Mouse (Mus musculus): Measurements from ENCODE around the gene Fam166b. TPM values are rescaled to one million over a fixed set of nuclear protein-coding genes. Genes with fewer than 3 reads are reported as not detected.

Fam166b gene
- polyA plus RNA-seq (2011; ENCODE audit: insufficient read depth, insufficient read length, low replicate concordance, missing spikeins): not detected in 2 replicates

GRCm38 (mm10) chr4:43428946-43429345 is at the start of gene Fam166b:
Fam166b (minus strand) TSS chr4:43429134.
- H3K4me3 ChIP-seq (replicated peaks; ENCODE audit: control insufficient read depth, low read depth, low read length): no peak within 1 kb of the TSS
- no peak within 1 kb of the TSS for H3K27ac ChIP-seq (ENCODE audit: control insufficient read depth, insufficient read depth, low read depth, low read length, poor library complexity)
- no peaks in the 10 kb centered on the region for H3K4me1 ChIP-seq (ENCODE audit: control insufficient read depth, insufficient read depth, low read length)
- 63% methylated on average over 10 of the region's 10 CpGs for WGBS
- TF ChIP-seq CTCF (IDR thresholded peaks at IDR 0.05; ENCODE audit: control insufficient read depth, insufficient read depth, low read length) (no peak), POLR2A (IDR thresholded peaks at IDR 0.05; ENCODE audit: borderline replicate concordance, control insufficient read depth, low read depth, low read length) (no peak)

- WGBS: 9% methylated on average over 8 of the region's 8 CpGs
- peak overlapping the region; percentile 62 for H3K4me3 ChIP-seq (replicated peaks; ENCODE audit: control insufficient read depth, low read depth, low read length)
- peak overlapping the region; percentile 70 for H3K27ac ChIP-seq (ENCODE audit: control insufficient read depth, insufficient read depth, low read depth, low read length, poor library complexity)
- TF ChIP-seq POLR2A (IDR thresholded peaks at IDR 0.05; ENCODE audit: borderline replicate concordance, control insufficient read depth, low read depth, low read length): no peak
- no peak for TF ChIP-seq CTCF (IDR thresholded peaks at IDR 0.05; ENCODE audit: control insufficient read depth, insufficient read depth, low read length)
- no peaks in the 10 kb centered on the region; the same call in 1 of the 2 replicates for H3K4me1 ChIP-seq (ENCODE audit: control insufficient read depth, insufficient read depth, low read length)
Observed at GRCm38 (mm10) chr4:43478534-43478858, 49.6 kb upstream of the Fam166b start.

GRCm38 (mm10) chr4:43477857-43478533 is 49.1 kb upstream of the Fam166b start:
- H3K4me3 ChIP-seq (replicated peaks; ENCODE audit: control insufficient read depth, low read depth, low read length): peak overlapping the region; percentile 62
- no peaks in the 10 kb centered on the region; the same call in 1 of the 2 replicates for H3K4me1 ChIP-seq (ENCODE audit: control insufficient read depth, insufficient read depth, low read length)
- H3K27ac ChIP-seq (ENCODE audit: control insufficient read depth, insufficient read depth, low read depth, low read length, poor library complexity): peak overlapping the region; percentile 70
- 11% methylated on average over 11 of the region's 11 CpGs for WGBS
- TF ChIP-seq CTCF (IDR thresholded peaks at IDR 0.05; ENCODE audit: control insufficient read depth, insufficient read depth, low read length) (peak; percentile 53; the same call in 1 of the 2 replicates), POLR2A (IDR thresholded peaks at IDR 0.05; ENCODE audit: borderline replicate concordance, control insufficient read depth, low read depth, low read length) (peak; percentile 57; the same call in 1 of the 2 replicates)

- H3K27ac ChIP-seq (ENCODE audit: control insufficient read depth, insufficient read depth, low read depth, low read length, poor library complexity): peak overlapping the region; percentile 9; the same call in 1 of the 2 replicates
- 55% methylated on average over 6 of the region's 6 CpGs for WGBS
- no peaks in the 10 kb centered on the region; the same call in 1 of the 2 replicates for H3K4me1 ChIP-seq (ENCODE audit: control insufficient read depth, insufficient read depth, low read length)
- peak; percentile 44 for TF ChIP-seq CTCF (IDR thresholded peaks at IDR 0.05; ENCODE audit: control insufficient read depth, insufficient read depth, low read length)
- no peak for TF ChIP-seq POLR2A (IDR thresholded peaks at IDR 0.05; ENCODE audit: borderline replicate concordance, control insufficient read depth, low read depth, low read length)
- H3K4me3 ChIP-seq (replicated peaks; ENCODE audit: control insufficient read depth, low read depth, low read length): no peak overlapping the region
Observed at GRCm38 (mm10) chr4:43476604-43477003, 47.7 kb upstream of the Fam166b start.

GRCm38 (mm10) chr4:43473636-43474035 is 44.7 kb upstream of the Fam166b start:
- WGBS: 6% methylated on average over 1 of the region's 1 CpGs
- TF ChIP-seq POLR2A (IDR thresholded peaks at IDR 0.05; ENCODE audit: borderline replicate concordance, control insufficient read depth, low read depth, low read length): no peak
- Histone ChIP-seq H3K4me3 (replicated peaks; ENCODE audit: control insufficient read depth, low read depth, low read length) (no peak overlapping the region), H3K4me1 (ENCODE audit: control insufficient read depth, insufficient read depth, low read length) (no peaks in the 10 kb centered on the region; the same call in 1 of the 2 replicates), H3K27ac (ENCODE audit: control insufficient read depth, insufficient read depth, low read depth, low read length, poor library complexity) (no peak overlapping the region)

- no peak overlapping the region for H3K4me3 ChIP-seq (replicated peaks; ENCODE audit: control insufficient read depth, low read depth, low read length)
- no peak for TF ChIP-seq POLR2A (IDR thresholded peaks at IDR 0.05; ENCODE audit: borderline replicate concordance, control insufficient read depth, low read depth, low read length)
- TF ChIP-seq CTCF (IDR thresholded peaks at IDR 0.05; ENCODE audit: control insufficient read depth, insufficient read depth, low read length): no peak
- H3K4me1 ChIP-seq (ENCODE audit: control insufficient read depth, insufficient read depth, low read length): peaks cover 3% of the 10 kb centered on the region; the same call in 1 of the 2 replicates
- no peak overlapping the region for H3K27ac ChIP-seq (ENCODE audit: control insufficient read depth, insufficient read depth, low read depth, low read length, poor library complexity)
- 85% methylated on average over 10 of the region's 10 CpGs for WGBS
Observed at GRCm38 (mm10) chr4:43470301-43470700, 41.4 kb upstream of the Fam166b start.

- TF ChIP-seq CTCF (IDR thresholded peaks at IDR 0.05; ENCODE audit: control insufficient read depth, insufficient read depth, low read length) (no peak), POLR2A (IDR thresholded peaks at IDR 0.05; ENCODE audit: borderline replicate concordance, control insufficient read depth, low read depth, low read length) (no peak)
- H3K4me3 ChIP-seq (replicated peaks; ENCODE audit: control insufficient read depth, low read depth, low read length): no peak overlapping the region
- no peak overlapping the region for H3K27ac ChIP-seq (ENCODE audit: control insufficient read depth, insufficient read depth, low read depth, low read length, poor library complexity)
- H3K4me1 ChIP-seq (ENCODE audit: control insufficient read depth, insufficient read depth, low read length): peaks cover 3% of the 10 kb centered on the region; the same call in 1 of the 2 replicates
- 75% methylated on average over 7 of the region's 7 CpGs for WGBS
Observed at GRCm38 (mm10) chr4:43466872-43467271, 37.9 kb upstream of the Fam166b start.

GRCm38 (mm10) chr4:43465935-43466334 is 37.0 kb upstream of the Fam166b start:
- H3K4me1 ChIP-seq (ENCODE audit: control insufficient read depth, insufficient read depth, low read length): peaks cover 3% of the 10 kb centered on the region; the same call in 1 of the 2 replicates
- 24% methylated on average over 6 of the region's 6 CpGs for WGBS
- no peak overlapping the region for H3K4me3 ChIP-seq (replicated peaks; ENCODE audit: control insufficient read depth, low read depth, low read length)
- H3K27ac ChIP-seq (ENCODE audit: control insufficient read depth, insufficient read depth, low read depth, low read length, poor library complexity): peak overlapping the region; percentile 18; the same call in 1 of the 2 replicates
- no peak for TF ChIP-seq CTCF (IDR thresholded peaks at IDR 0.05; ENCODE audit: control insufficient read depth, insufficient read depth, low read length)
- TF ChIP-seq POLR2A (IDR thresholded peaks at IDR 0.05; ENCODE audit: borderline replicate concordance, control insufficient read depth, low read depth, low read length): no peak

Measured in bone marrow, adult 2 months (tissue).